Mouse (Mus musculus) hindbrain, embryonic 14.5 days (tissue): ENCODE results near the gene Psmg3. TPM values are rescaled to one million over a fixed set of nuclear protein-coding genes. Genes with fewer than 3 reads are reported as not detected.

Experiments
- ATAC-seq: fragments of 200-750 bp; cut with Nextera tagmentation; 2 replicates; pipeline ENCODE4 v1.8.0; 2017; ENCODE audit warnings: moderate number of reproducible peaks, mild to moderate bottlenecking, moderate TSS enrichment, moderate library complexity; ENCODE audit not compliant: low FRiP score
- DNase-seq: peaks from one replicate; pipeline ENCODE4 v3.0.0-alpha.2; 2015; ENCODE audit warnings: low spot score
- H3K27ac ChIP-seq: fragments of 300-500 bp; sonication (generic); 2 replicates; pipeline ENCODE4 v1.5.1; 2014; ENCODE audit warnings: mild to moderate bottlenecking, moderate library complexity
- H3K27me3 ChIP-seq: fragments of 300-500 bp; sonication (generic); 2 replicates; pipeline ENCODE4 v1.6.1; 2014; ENCODE audit warnings: mild to moderate bottlenecking, low read length, mixed read lengths; ENCODE audit not compliant: control insufficient read depth, insufficient read depth
- H3K36me3 ChIP-seq: fragments of 300-500 bp; sonication (generic); replicated peaks from 2 replicates; pipeline ENCODE4 v1.6.1; 2014; ENCODE audit not compliant: control insufficient read depth, insufficient read depth
- H3K4me1 ChIP-seq: fragments of 300-500 bp; sonication (generic); replicated peaks from 2 replicates; pipeline ENCODE4 v1.6.1; 2014; ENCODE audit warnings: antibody characterized with exemption, low read length, mixed read lengths; ENCODE audit not compliant: control insufficient read depth, insufficient read depth
- H3K4me2 ChIP-seq: fragments of 300-500 bp; sonication (generic); replicated peaks from 2 replicates; pipeline ENCODE4 v1.6.1; 2014; ENCODE audit warnings: mild to moderate bottlenecking, moderate library complexity
- H3K4me3 ChIP-seq: fragments of 300-500 bp; sonication (generic); replicated peaks from 2 replicates; pipeline ENCODE4 v1.5.1; 2014; ENCODE audit warnings: mild to moderate bottlenecking, low read length
- H3K9ac ChIP-seq: fragments of 300-500 bp; sonication (generic); 2 replicates; pipeline ENCODE4 v1.6.1; 2014
- H3K9me3 ChIP-seq: fragments of 300-500 bp; sonication (generic); 2 replicates; pipeline ENCODE4 v1.6.1; 2016; ENCODE audit warnings: low read length; ENCODE audit not compliant: control insufficient read depth
- WGBS: fragments of 180-500 bp; shearing (Covaris S2); extraction: QIAGEN DNeasy Blood & Tissue Kit; methylation state at CpG from one replicate; pipeline ENCODE4 v1.1.7; 2014; 5-methylcytosine and 5-hydroxymethylcytosine counted together
- polyA plus RNA-seq: library from polyadenylated mRNA; unstranded; fragments of >200 nt; fragmentation: Nextera tagmentation; extraction: Ambion mirVana; gene quantifications from 2 replicates; pipeline ENCODE4 v1.2.1, GENCODE M21; 2014

Psmg3 gene
- polyA plus RNA-seq, 1 experiment from 2014 or later, result 67.5 TPM

- no peak for ATAC-seq
- WGBS, result 30% methylated on average over 12 of the region's 12 CpGs
Observed at GRCm38 (mm10) chr5:139798168-139798900, 28.4 kb downstream of the Psmg3 start.

DNA sequence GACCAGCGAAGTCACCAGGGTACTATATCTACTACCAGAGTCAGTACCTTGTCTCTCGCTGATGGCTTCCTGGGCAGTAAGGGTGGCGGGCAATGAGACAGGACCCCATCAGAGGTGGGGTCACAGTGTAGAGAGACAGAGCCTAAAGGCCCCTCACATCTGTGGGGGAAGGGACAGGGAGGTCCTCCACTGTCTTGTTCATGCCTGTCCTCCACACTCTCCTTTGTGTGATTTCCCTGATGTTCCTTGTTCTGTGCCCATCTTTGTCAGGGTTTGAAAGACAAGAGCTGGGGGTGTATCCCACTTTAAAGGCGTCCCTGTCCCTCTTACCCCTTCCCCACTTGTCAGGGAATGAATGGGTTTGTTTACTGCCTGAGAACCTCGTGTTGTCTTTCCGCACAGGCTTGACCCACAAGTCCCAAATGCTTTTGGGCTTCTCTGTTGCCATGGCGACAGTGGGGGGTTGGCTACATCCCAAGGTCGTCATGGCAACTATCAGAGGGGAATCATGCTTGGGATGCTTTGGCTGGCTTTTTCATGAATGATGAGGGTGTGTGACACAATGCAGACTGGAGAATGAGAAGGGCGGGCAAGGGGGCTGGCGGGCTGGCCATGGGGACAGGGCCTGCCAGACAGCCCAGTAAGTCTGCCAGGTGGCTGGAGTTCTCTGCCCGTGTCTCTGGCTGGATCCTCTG, 29.1 kb downstream of the Psmg3 start:
- ATAC-seq (peak; percentile 89), DNase-seq (peak; percentile 95)
- Histone ChIP-seq H3K36me3 (peaks cover 30% of the 10 kb centered on the region), H3K9ac (peak overlapping the region; percentile 60), H3K4me2 (peak overlapping the region; percentile 72), H3K4me1 (peaks cover 32% of the 10 kb centered on the region), H3K27me3 (no peaks in the 10 kb centered on the region; the same call in 1 of the 2 replicates), H3K4me3 (peak overlapping the region; percentile 30), H3K27ac (peak overlapping the region; percentile 94), H3K9me3 (no peaks in the 10 kb centered on the region)
- WGBS, result 13% methylated on average over 11 of the region's 11 CpGs

More at GRCm38 (mm10) chr5:139798168-139798900, 28.4 kb downstream of the Psmg3 start:
- H3K4me2 ChIP-seq, result peak overlapping the region; percentile 72
- DNase-seq, result no peak
- no peaks in the 10 kb centered on the region for H3K9me3 ChIP-seq
- H3K4me1 ChIP-seq, result peaks cover 30% of the 10 kb centered on the region
- H3K9ac ChIP-seq, result peak overlapping the region; percentile 60
- H3K27ac ChIP-seq, result peak overlapping the region; percentile 94
- peak overlapping the region; percentile 30 for H3K4me3 ChIP-seq
- no peaks in the 10 kb centered on the region for H3K27me3 ChIP-seq
- peaks cover 30% of the 10 kb centered on the region for H3K36me3 ChIP-seq

DNA sequence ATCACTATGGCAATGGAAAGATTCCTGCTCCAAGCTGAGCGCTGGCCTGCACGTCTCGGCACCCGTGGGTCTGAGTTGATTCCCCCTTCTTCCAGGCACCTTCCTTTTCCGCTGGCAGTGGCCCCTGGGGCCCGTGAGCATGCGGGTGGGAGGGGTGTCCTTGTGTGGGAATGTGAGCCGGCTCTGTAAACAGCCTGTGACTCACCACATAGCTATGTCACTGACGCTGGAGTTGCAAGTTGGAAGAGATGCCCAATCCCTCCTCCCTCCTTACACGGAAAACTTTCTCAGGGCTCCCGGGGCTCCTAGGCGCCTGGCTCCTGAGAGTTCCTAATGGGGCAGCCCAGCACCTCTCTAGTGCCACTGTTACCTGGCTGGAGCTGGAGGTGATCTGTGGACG, 29.8 kb downstream of the Psmg3 start:
- peak overlapping the region; percentile 94 for H3K27ac ChIP-seq
- peaks cover 26% of the 10 kb centered on the region for H3K36me3 ChIP-seq
- no peaks in the 10 kb centered on the region for H3K9me3 ChIP-seq
- ATAC-seq, result peak; percentile 5; the same call in 1 of the 2 replicates
- no peak overlapping the region for H3K4me3 ChIP-seq
- peak; percentile 44 for DNase-seq
- 14% methylated on average over 13 of the region's 13 CpGs for WGBS
- peaks cover 39% of the 10 kb centered on the region for H3K4me1 ChIP-seq
- no peaks in the 10 kb centered on the region; the same call in 1 of the 2 replicates for H3K27me3 ChIP-seq
- no peak overlapping the region for H3K9ac ChIP-seq
- H3K4me2 ChIP-seq, result peak overlapping the region; percentile 72

DNA sequence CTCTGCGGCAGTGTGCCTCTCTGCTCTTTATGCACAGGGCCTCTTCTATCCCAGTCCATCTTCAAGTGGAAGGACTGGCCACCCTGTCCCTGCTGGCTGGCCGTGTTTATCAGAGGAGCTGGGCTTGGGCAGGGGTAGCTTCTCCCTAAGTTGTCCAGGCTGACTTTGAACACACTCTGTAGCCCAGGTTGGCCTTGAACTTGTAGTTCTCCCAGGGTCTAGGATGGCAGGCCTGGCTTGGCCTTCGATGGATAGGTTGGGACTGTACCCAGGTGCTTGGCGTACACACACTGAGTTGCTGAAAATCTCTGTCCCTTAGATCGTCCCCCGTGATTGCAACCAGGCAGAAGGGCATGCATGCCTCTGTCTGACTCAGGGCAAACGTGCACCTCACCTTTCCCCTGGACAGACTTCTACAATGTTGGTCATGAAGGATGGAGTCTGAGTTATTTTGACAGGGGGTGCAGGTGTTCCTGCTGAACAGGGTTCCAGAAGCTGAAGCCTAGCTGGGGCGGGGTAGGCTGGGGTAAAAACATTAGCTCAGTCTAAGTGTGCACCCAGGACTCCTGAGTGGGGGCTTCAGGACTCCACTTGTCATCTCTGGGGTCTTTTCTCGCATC, 30.6 kb downstream of the Psmg3 start:
- Histone ChIP-seq H3K9me3 (no peaks in the 10 kb centered on the region), H3K4me1 (peaks cover 42% of the 10 kb centered on the region), H3K9ac (no peak overlapping the region), H3K27me3 (no peaks in the 10 kb centered on the region; the same call in 1 of the 2 replicates), H3K4me3 (no peak overlapping the region), H3K4me2 (no peak overlapping the region), H3K36me3 (peaks cover 18% of the 10 kb centered on the region), H3K27ac (no peak overlapping the region)
- no peak for DNase-seq
- ATAC-seq, result no peak
- 76% methylated on average over 9 of the region's 9 CpGs for WGBS

GRCm38 (mm10) chr5:139794938-139795337, 31.7 kb downstream of the Psmg3 start:
- 73% methylated on average over 10 of the region's 10 CpGs for WGBS
- no peak overlapping the region for H3K4me2 ChIP-seq
- peaks cover 42% of the 10 kb centered on the region for H3K4me1 ChIP-seq
- ATAC-seq, result no peak
- H3K36me3 ChIP-seq, result peaks cover 6% of the 10 kb centered on the region
- no peaks in the 10 kb centered on the region for H3K9me3 ChIP-seq
- no peak overlapping the region for H3K9ac ChIP-seq
- DNase-seq, result no peak
- H3K4me3 ChIP-seq, result no peak overlapping the region
- H3K27ac ChIP-seq, result no peak overlapping the region
- H3K27me3 ChIP-seq, result no peaks in the 10 kb centered on the region; the same call in 1 of the 2 replicates

- Histone ChIP-seq H3K9ac (no peak overlapping the region), H3K4me2 (no peak overlapping the region), H3K36me3 (no peaks in the 10 kb centered on the region), H3K4me1 (peaks cover 39% of the 10 kb centered on the region), H3K4me3 (no peak overlapping the region), H3K27me3 (no peaks in the 10 kb centered on the region; the same call in 1 of the 2 replicates), H3K27ac (no peak overlapping the region), H3K9me3 (no peaks in the 10 kb centered on the region)
- WGBS, result 91% methylated on average over 5 of the region's 5 CpGs
- no peak for DNase-seq
- ATAC-seq, result no peak
Observed at GRCm38 (mm10) chr5:139794137-139794536, 32.5 kb downstream of the Psmg3 start.

DNA sequence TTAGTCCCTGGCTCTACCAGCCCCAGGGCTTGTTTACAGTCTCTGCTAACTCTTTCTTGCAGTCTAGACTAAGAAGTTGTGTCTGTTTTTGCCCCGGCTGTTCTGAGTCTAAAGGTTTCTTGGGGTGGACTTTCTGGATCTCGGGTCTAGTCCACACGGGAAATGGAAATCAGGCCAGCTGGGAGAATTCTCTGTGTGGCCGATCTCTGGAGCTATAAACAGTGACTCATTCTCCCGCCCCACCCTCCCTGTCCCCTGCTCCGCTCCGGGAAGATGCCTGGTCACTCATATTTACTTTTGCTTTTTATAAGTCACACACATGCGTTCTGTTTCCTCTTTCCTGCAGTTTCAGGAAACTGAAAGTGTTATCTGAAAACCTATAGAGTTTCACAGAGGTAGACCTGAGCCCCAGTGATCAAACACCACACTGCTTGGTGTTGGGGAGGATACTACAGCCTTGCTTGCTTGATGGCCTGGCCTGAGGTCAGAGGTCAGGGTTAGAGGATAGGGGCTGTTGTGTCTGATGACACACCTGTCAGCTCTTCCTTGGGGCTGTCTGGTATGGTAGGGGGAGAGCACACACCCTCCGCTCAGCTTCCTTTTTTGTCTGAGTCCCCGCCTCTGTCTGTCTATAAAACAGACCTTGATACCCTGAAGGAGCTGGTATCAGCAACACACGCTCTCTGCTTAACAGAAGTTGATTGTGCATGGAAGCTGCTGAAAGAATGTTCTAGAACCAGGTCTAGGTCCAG, 33.2 kb downstream of the Psmg3 start:
- H3K4me3 ChIP-seq, result no peak overlapping the region
- H3K27ac ChIP-seq, result no peak overlapping the region
- 81% methylated on average over 11 of the region's 11 CpGs for WGBS
- peaks cover 33% of the 10 kb centered on the region for H3K4me1 ChIP-seq
- no peak overlapping the region for H3K9ac ChIP-seq
- H3K9me3 ChIP-seq, result no peaks in the 10 kb centered on the region
- peak overlapping the region; percentile 99; the same call in 1 of the 2 replicates for H3K4me2 ChIP-seq
- DNase-seq (no peak), ATAC-seq (no peak)
- H3K36me3 ChIP-seq, result no peaks in the 10 kb centered on the region
- no peaks in the 10 kb centered on the region; the same call in 1 of the 2 replicates for H3K27me3 ChIP-seq

- H3K27me3 ChIP-seq, result no peaks in the 10 kb centered on the region; the same call in 1 of the 2 replicates
- no peak for DNase-seq
- WGBS, result 62% methylated on average over 3 of the region's 3 CpGs
- H3K9ac ChIP-seq, result no peak overlapping the region
- H3K4me3 ChIP-seq, result no peak overlapping the region
- H3K4me1 ChIP-seq, result peaks cover 27% of the 10 kb centered on the region
- no peak overlapping the region for H3K27ac ChIP-seq
- no peak for ATAC-seq
- H3K4me2 ChIP-seq, result peak overlapping the region; percentile 99
- H3K36me3 ChIP-seq, result no peaks in the 10 kb centered on the region
- no peaks in the 10 kb centered on the region for H3K9me3 ChIP-seq
Observed at GRCm38 (mm10) chr5:139792966-139793337, 33.7 kb downstream of the Psmg3 start.
